Mouse (Mus musculus): Measurements from ENCODE around the gene Lnx1. TPM values are rescaled to one million over a fixed set of nuclear protein-coding genes. Genes with fewer than 3 reads are reported as not detected.

The Lnx1 gene
- polyA plus RNA-seq, 1 experiment from 2014 or later = 2.9 TPM

DNA sequence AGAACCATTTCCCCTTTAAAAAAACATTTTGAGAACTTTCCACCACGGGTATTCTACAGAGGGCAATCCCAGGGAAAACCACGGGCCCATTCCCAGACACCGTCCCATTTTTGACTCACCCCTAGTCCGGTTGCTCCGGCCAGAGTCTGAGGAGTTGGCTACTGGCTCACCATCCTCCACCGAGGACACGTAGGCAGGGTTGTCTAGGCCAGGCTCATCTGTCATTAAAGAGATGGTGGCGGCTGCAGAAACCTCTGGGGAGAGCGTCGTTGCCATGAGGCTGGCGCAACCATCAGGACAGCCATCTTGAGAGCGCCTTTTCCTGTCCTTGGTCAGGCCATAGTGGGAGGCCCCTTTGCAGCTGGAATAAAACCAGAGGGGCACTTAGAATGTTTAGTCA lies 74.7 kb downstream of the Lnx1 start:
- no peak for ATAC-seq
- no peaks in the 10 kb centered on the region for H3K9me3 ChIP-seq (ENCODE audit: low read length)

DNA sequence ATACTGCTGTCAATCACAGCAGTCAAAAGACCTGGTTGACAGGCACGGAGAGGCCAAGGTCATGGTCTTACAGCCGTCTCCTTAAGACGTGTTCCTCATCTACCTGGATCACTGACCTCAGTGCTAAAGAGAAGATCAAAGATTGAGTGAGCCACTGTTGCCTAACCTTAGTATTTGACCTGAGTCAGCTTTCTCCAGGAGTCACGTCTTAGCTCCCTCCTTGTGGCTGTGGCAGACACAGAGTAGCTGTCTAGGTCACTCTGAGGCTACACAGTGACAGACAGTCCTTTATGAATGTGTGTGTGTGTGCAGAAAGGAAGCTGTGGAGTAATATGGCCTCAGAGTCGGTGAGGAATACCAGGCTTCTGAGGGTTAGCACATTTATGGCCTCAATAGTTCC lies 78.3 kb downstream of the Lnx1 start:
- ATAC-seq = no peak
- H3K9ac ChIP-seq (replicated peaks; ENCODE audit: low read depth) = no peak overlapping the region
- no peaks in the 10 kb centered on the region for H3K27me3 ChIP-seq (replicated peaks; ENCODE audit: insufficient read depth, low read length)
- H3K36me3 ChIP-seq (ENCODE audit: insufficient read depth, low read length) = no peaks in the 10 kb centered on the region
- TF ChIP-seq CTCF (IDR thresholded peaks at IDR 0.05) (no peak), EP300 (IDR thresholded peaks at IDR 0.05) (no peak)
- WGBS = 62% methylated on average over 5 of the region's 5 CpGs
- no peaks in the 10 kb centered on the region for H3K4me1 ChIP-seq (ENCODE audit: insufficient read depth, low read depth, low read length)
- no peak overlapping the region for H3K27ac ChIP-seq (ENCODE audit: low read length)
- no peak overlapping the region for H3K4me2 ChIP-seq (replicated peaks; ENCODE audit: low read depth, low read length)
- no peak for DNase-seq (ENCODE audit: low spot score)
- H3K4me3 ChIP-seq (ENCODE audit: low read depth, low read length) = no peak overlapping the region
- H3K9me3 ChIP-seq (ENCODE audit: low read length) = no peaks in the 10 kb centered on the region

More for the DNA sequence above, 74.7 kb downstream of the Lnx1 start:
- no peaks in the 10 kb centered on the region for H3K36me3 ChIP-seq (ENCODE audit: insufficient read depth, low read length)
- H3K9ac ChIP-seq (replicated peaks; ENCODE audit: low read depth) = no peak overlapping the region
- TF ChIP-seq CTCF (IDR thresholded peaks at IDR 0.05) (no peak), EP300 (IDR thresholded peaks at IDR 0.05) (no peak)
- DNase-seq (ENCODE audit: low spot score) = no peak
- 82% methylated on average over 12 of the region's 12 CpGs for WGBS
- H3K4me2 ChIP-seq (replicated peaks; ENCODE audit: low read depth, low read length) = no peak overlapping the region
- no peaks in the 10 kb centered on the region for H3K27me3 ChIP-seq (replicated peaks; ENCODE audit: insufficient read depth, low read length)
- H3K4me1 ChIP-seq (ENCODE audit: insufficient read depth, low read depth, low read length) = no peaks in the 10 kb centered on the region
- H3K27ac ChIP-seq (ENCODE audit: low read length) = no peak overlapping the region
- H3K4me3 ChIP-seq (ENCODE audit: low read depth, low read length) = no peak overlapping the region

DNA sequence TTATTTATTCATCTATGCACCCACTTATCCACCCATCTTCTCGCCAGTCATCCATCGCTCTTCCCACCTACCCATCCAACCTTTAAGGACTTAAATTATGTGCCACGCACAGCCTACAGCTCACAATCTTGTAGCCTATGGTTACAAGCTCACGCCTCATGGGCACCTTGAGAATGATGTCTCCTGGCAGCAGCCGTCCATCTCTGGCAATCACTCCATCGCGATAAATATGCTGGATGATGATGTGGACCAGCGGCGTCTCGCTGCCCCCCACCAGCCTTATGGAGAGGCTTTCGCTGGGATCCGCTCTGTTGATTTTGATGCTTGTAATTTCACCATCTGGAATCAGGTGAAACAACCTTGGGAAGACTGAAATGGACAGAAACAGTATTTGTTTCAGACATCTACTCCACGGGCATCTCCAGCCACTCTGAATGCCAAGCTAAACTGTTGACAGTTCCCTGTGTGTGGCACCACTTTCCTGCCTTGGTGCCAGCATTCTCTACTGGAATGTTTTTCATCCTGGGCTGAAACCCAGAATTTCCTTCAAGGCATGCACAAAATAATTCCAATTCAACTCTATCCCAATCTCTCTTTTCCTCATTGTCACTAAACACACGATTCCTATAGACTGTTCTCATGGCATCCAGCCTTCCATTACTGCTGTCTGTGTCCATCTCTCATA lies 79.3 kb downstream of the Lnx1 start:
- H3K27ac ChIP-seq (ENCODE audit: low read length) = no peak overlapping the region
- 93% methylated on average over 14 of the region's 14 CpGs for WGBS
- H3K4me3 ChIP-seq (ENCODE audit: low read depth, low read length) = no peak overlapping the region
- H3K4me2 ChIP-seq (replicated peaks; ENCODE audit: low read depth, low read length) = no peak overlapping the region
- DNase-seq (ENCODE audit: low spot score) (no peak), ATAC-seq (no peak)
- TF ChIP-seq EP300 (IDR thresholded peaks at IDR 0.05) = no peak
- no peak for TF ChIP-seq CTCF (IDR thresholded peaks at IDR 0.05)
- no peaks in the 10 kb centered on the region for H3K9me3 ChIP-seq (ENCODE audit: low read length)
- no peak overlapping the region for H3K9ac ChIP-seq (replicated peaks; ENCODE audit: low read depth)
- H3K36me3 ChIP-seq (ENCODE audit: insufficient read depth, low read length) = no peaks in the 10 kb centered on the region
- no peaks in the 10 kb centered on the region for H3K4me1 ChIP-seq (ENCODE audit: insufficient read depth, low read depth, low read length)
- H3K27me3 ChIP-seq (replicated peaks; ENCODE audit: insufficient read depth, low read length) = no peaks in the 10 kb centered on the region

DNA sequence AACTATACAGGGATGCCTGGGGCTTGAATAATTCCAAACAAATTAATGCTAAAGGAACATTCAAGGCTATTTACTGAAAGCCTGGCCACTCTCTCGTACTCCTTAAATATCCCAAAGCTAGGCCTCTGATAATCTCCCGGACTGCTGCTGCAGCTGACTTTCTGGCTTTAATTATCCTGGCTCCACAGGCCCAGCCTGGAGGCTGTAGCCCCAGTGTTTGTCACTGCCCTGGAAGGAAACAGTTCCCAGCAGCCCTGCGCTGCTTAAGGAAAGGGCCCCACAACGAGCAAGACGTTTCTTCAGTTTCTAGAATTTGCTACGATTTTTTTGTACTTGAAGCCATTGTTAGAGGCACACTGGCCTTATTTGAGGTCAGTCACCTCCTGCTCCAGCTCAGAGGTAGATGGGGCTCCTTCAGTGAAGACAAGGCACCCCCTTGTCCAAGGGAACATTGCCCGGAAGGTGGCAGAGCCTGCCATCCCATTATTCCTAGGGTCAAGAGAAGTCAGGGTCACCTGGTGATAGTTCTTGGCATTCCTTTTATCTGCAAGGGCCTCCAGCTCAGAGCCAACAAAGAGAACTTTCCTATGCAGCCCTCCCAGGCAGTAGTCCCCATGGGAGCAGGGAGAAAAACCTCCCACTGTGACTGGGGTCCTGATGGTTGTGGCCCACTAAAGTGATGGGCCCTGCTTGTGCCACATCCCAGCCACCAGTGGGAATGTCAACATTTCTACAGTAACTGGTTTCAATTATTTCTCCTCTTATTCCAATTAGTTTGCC lies 80.8 kb downstream of the Lnx1 start:
- H3K9me3 ChIP-seq (ENCODE audit: low read length) = no peaks in the 10 kb centered on the region
- no peak overlapping the region for H3K4me2 ChIP-seq (replicated peaks; ENCODE audit: low read depth, low read length)
- WGBS = 64% methylated on average over 7 of the region's 7 CpGs
- no peak overlapping the region for H3K27ac ChIP-seq (ENCODE audit: low read length)
- no peak overlapping the region for H3K4me3 ChIP-seq (ENCODE audit: low read depth, low read length)
- no peaks in the 10 kb centered on the region for H3K4me1 ChIP-seq (ENCODE audit: insufficient read depth, low read depth, low read length)
- H3K36me3 ChIP-seq (ENCODE audit: insufficient read depth, low read length) = no peaks in the 10 kb centered on the region
- ATAC-seq = no peak
- TF ChIP-seq CTCF (IDR thresholded peaks at IDR 0.05) = no peak
- DNase-seq (ENCODE audit: low spot score) = no peak
- no peaks in the 10 kb centered on the region for H3K27me3 ChIP-seq (replicated peaks; ENCODE audit: insufficient read depth, low read length)
- no peak overlapping the region for H3K9ac ChIP-seq (replicated peaks; ENCODE audit: low read depth)

DNA sequence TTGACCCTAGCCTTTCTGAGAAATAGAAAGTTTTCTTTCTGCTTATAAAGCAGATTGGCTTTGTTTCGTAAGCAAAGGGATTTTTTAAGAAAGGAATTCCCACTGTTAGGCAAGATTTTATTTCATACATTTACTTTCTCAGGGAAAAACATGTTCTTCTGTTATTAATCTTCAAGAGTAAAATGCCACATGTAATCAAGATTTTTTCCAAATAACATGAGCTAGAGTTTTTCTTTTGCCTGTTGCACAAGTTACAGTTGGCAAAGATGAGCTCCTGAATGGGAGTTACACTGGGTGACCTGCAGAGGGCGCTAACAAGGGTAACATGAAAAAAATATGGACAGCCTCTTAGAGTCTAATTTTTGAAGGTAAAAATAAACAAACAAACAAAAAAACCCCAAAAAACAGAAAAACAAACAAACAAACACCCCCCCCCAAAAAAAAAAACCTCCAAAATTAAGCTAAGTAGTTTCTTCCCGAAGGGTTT lies 84.1 kb downstream of the Lnx1 start:
- Histone ChIP-seq H3K27me3 (replicated peaks; ENCODE audit: insufficient read depth, low read length) (no peaks in the 10 kb centered on the region), H3K9ac (replicated peaks; ENCODE audit: low read depth) (no peak overlapping the region), H3K4me3 (ENCODE audit: low read depth, low read length) (no peak overlapping the region), H3K4me1 (ENCODE audit: insufficient read depth, low read depth, low read length) (no peaks in the 10 kb centered on the region; the same call in 1 of the 2 replicates), H3K27ac (ENCODE audit: low read length) (no peak overlapping the region), H3K4me2 (replicated peaks; ENCODE audit: low read depth, low read length) (no peak overlapping the region), H3K36me3 (ENCODE audit: insufficient read depth, low read length) (no peaks in the 10 kb centered on the region), H3K9me3 (ENCODE audit: low read length) (no peaks in the 10 kb centered on the region)
- WGBS = 54% methylated on average over 3 of the region's 3 CpGs
- ATAC-seq = no peak; the same call in 1 of the 2 replicates
- TF ChIP-seq EP300 (IDR thresholded peaks at IDR 0.05) = no peak; the same call in 1 of the 2 replicates
- TF ChIP-seq CTCF (IDR thresholded peaks at IDR 0.05) = peak; percentile 68
- DNase-seq (ENCODE audit: low spot score) = peak; percentile 80

DNA sequence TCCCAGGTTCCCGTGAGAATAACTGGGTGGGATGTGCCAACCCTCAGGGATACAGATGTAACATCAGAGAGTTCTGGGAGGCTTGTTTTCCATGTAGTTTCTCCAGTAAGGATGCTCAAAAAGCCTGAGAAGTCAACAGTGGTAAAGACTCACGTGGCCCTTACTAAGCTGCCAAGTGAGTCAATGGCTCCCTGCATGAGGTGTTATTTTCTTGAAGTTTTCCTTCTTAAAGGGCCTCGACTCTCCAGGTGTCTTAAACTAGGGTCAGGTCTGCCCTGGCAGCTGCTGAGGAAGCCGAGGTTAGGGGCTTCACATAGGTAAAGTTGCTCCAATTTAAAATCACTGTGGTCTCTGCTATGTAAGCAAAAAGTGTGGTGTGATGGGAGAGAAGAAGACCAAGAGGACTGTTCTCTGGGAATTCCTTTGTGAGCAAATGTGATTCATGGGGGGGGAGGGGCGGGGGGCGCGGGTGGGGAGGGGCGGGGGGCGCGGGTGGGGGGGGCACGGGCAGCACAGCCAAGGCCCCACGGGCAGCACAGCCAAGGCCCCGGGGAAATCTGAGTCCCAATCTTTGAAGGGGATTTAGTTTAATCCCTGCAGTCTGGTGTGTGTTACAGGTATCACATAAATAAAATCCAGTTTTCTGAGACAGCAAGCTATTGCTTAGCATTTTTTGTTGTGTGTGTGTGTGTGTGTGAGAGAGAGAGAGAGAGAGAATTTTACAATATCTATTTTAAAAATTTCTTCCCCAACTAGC lies 84.7 kb downstream of the Lnx1 start:
- H3K4me3 ChIP-seq (ENCODE audit: low read depth, low read length) = no peak overlapping the region
- WGBS = 49% methylated on average over 7 of the region's 13 CpGs
- ATAC-seq (no peak), DNase-seq (ENCODE audit: low spot score) (no peak)
- H3K9ac ChIP-seq (replicated peaks; ENCODE audit: low read depth) = no peak overlapping the region
- no peaks in the 10 kb centered on the region for H3K9me3 ChIP-seq (ENCODE audit: low read length)
- no peaks in the 10 kb centered on the region for H3K36me3 ChIP-seq (ENCODE audit: insufficient read depth, low read length)
- no peak overlapping the region for H3K27ac ChIP-seq (ENCODE audit: low read length)
- no peaks in the 10 kb centered on the region for H3K27me3 ChIP-seq (replicated peaks; ENCODE audit: insufficient read depth, low read length)
- no peak overlapping the region for H3K4me2 ChIP-seq (replicated peaks; ENCODE audit: low read depth, low read length)
- no peaks in the 10 kb centered on the region; the same call in 1 of the 2 replicates for H3K4me1 ChIP-seq (ENCODE audit: insufficient read depth, low read depth, low read length)
- TF ChIP-seq EP300 (IDR thresholded peaks at IDR 0.05) = no peak
- TF ChIP-seq CTCF (IDR thresholded peaks at IDR 0.05) = no peak

Measured in lung, postnatal 0 days (tissue).